Mouse (Mus musculus) inflammation-experienced regulatory T-cells, adult 16 weeks (primary cell): ENCODE measurements around the gene Gm21663. TPM values are rescaled to one million over a fixed set of nuclear protein-coding genes. Genes with fewer than 3 reads are reported as not detected.

Source experiments
- polyA plus RNA-seq: library from polyadenylated mRNA; unstranded; fragments of 100-300 nt; shearing (Covaris generic); gene quantifications from one replicate; pipeline ENCODE4 v1.2.1, GENCODE M21; 2017

The Gm21663 gene
- polyA plus RNA-seq, result not detected

GRCm38 (mm10) chr5:25942281-25942680 lies at the start of gene Gm21663:
TSS of gene Gm21663 (minus strand) at chr5:25942381.

GRCm38 (mm10) chr5:25988550-25988949 lies 46.4 kb upstream of the Gm21663 start, which contains the start of gene Gm21698:
TSS of gene Gm21698 (minus strand) at chr5:25988650.

GRCm38 (mm10) chr5:25972563-25972962 lies 30.4 kb upstream of the Gm21663 start, which contains the start of gene Gm21680:
TSS of gene Gm21680 (minus strand) at chr5:25972663.

GRCm38 (mm10) chr5:25954317-25954716 lies 12.1 kb upstream of the Gm21663 start, which contains the start of gene Gm21671:
TSS of gene Gm21671 (minus strand) at chr5:25954417.

Other genes starting within 250 kb of the Gm21663 start
- gene Xrcc2, start 236.6 kb downstream of the Gm21663 start, polyA plus RNA-seq, result 4.9 TPM
- gene Actr3b, start 182.4 kb downstream of the Gm21663 start, polyA plus RNA-seq, result 2.3 TPM
- gene Gm21671, start 12.0 kb upstream of the Gm21663 start, polyA plus RNA-seq, result not detected
- not detected for gene Gm21680, start 30.3 kb upstream of the Gm21663 start, polyA plus RNA-seq
- not detected for gene Gm21698, start 46.3 kb upstream of the Gm21663 start, polyA plus RNA-seq
- not detected for gene Gm1979, start 62.4 kb upstream of the Gm21663 start, polyA plus RNA-seq
- gene Gm5862, start 80.5 kb upstream of the Gm21663 start, polyA plus RNA-seq, result not detected
- not detected for gene Speer4a, start 97.2 kb upstream of the Gm21663 start, polyA plus RNA-seq
- not detected for gene Gm7347, start 116.2 kb upstream of the Gm21663 start, polyA plus RNA-seq
- not detected for gene Gm10471, start 146.9 kb upstream of the Gm21663 start, polyA plus RNA-seq
- gene 5031410I06Rik, start 163.0 kb upstream of the Gm21663 start, polyA plus RNA-seq, result not detected
- not detected for gene Gm10220, start 179.0 kb upstream of the Gm21663 start, polyA plus RNA-seq